Mouse (Mus musculus) heart, adult 8-10 months (tissue): ENCODE results near the gene Gm4981. TPM values are rescaled to one million over a fixed set of nuclear protein-coding genes. Genes with fewer than 3 reads are reported as not detected.
"Not testable (repeated sequence)": the region's sequence is repeated elsewhere in the genome, so short reads cannot be mapped to it uniquely, and the experiment has no call there.

Experiments used
- DNase-seq: peaks from one replicate; pipeline ENCODE4 v3.0.0; 2022; ENCODE audit warnings: low spot score
- total RNA-seq, 4 experiments: library from RNA; stranded (reverse); gene quantifications; 2 replicates each; pipeline ENCODE4 v1.2.4; 2022

Gene Gm4981
- not detected for total RNA-seq

- no peak for DNase-seq
Measured at GRCm38 (mm10) chr10:58236613-58237012, at the start of gene Gm4981. Gm4981 (minus strand) TSS chr10:58236701.

- DNase-seq = no peak
Measured at GRCm38 (mm10) chr10:58282238-58282637, 45.7 kb upstream of the Gm4981 start.

- no peak for DNase-seq
Measured at GRCm38 (mm10) chr10:58258466-58258865, 22.0 kb upstream of the Gm4981 start.

DNA sequence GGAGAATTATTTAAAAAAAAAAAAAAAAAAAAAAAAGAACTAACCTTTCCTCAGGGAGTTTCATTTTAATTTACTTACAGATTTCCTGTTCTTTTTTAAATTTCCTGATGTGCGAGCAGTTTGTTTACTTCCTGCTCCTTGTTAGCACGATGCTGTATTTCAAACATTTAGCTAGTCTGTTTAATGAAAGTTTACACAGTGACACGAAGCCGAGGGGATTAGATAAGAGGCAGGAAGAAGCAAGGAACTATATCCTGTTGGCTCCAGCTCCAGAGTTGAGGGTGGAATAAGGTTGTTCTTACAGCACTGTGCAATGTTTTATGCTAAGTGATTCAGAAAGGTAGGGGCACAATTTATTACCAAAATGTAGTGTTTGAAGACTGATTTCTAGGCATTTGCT is 19.5 kb upstream of the Gm4981 start:
- DNase-seq = no peak

DNA sequence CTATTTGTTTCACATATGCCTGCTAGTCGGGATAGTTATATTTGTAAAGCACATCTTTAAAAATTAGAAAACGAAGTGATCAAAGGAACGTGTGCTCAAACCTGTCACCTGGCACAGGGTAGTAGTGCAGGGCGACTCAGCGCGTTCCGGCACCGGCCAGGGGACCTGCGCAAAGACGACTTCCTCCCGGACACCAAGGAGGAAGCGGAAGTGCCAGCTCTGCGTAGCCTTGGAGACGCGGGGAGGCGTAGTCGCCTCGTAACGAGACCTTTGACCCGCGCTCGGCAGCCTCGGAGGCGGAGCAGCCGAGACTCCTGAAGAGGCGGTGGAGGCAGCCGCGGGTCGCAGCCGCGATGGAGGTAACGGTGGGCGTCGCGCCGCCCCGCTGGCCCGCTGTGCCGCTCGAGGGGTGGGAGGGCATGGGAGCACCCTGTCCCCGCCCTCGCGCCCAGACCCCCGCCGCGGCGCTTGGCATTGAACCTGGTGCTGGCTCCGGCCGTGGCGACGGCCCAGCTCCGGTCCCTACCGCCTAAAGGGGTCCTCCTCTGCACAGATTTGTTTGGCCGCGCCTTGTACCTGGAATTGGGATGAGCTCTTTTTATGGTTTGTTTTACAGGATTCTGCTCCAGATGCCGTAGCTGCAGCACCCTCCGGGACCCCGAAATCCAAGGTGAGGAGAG is 18.9 kb upstream of the Gm4981 start, which contains the start of gene Gcc2:
Gcc2 (plus strand) TSS at position 285 of the 680 bp plus-strand sequence.
- DNase-seq = peak; percentile 93

DNA sequence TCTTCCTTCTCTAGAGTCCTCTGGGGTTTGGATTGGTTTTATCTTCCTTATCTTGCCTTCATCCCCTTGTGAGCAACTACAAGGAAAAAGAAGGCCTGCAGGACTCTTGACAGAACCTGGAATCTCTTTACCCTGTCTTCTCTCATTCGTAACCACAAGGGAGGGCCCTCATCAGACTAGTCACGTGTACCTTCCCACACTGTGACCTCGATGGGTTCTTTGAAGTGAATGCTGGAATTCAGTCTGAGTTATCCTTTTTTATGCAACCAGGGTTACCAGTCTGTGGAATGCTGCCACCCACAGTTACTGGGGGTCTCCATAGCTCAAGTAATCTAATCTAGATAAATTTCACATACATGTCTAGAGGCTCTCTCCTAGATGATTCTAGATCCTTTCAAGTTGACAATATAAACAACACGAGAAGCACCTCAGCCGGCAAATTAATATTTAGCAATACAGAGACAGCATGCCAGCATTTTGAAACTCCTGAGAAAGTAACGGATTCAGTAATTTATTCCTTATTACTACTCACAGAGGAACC is 18.2 kb upstream of the Gm4981 start:
- no peak for DNase-seq

GRCm38 (mm10) chr10:58249535-58249934 is 13.0 kb upstream of the Gm4981 start:
- no peak for DNase-seq

DNA sequence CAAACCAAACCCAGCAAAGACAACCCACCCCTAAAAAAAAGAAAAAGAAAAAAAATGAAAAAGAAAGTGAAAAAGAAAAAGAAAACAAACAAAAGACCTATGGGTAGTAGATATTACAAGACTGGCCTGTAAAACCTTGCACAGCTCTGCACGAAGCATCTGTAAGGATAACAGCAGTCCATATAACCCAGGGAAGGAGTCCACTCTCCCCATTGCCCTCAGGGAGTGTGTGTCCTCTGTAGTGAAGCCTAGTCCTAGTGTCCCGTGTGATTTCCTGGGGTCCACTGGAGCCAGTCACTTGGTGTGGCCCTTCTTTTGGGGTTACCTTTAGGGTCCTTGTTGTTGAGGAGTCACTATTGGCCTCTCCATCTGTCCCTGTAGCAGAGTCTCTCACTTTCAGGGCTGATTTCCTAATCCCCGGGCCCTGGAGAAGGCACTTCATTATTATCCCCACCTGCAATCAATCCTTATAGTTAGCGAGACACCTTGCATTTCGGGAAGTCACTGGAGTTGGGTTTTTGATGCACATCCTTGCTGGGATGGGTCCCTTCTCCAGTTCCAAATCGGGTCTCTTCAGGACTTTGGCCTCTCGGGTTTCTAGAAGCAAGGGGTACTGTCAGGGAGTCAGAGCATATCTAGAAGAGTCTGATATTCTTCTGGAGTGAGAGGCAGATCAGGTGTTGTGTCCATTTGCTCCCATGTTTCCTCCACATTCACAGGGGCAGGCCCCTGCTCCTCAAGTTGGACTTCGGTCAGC is 2.7 kb upstream of the Gm4981 start:
- not testable (repeated sequence) for DNase-seq

DNA sequence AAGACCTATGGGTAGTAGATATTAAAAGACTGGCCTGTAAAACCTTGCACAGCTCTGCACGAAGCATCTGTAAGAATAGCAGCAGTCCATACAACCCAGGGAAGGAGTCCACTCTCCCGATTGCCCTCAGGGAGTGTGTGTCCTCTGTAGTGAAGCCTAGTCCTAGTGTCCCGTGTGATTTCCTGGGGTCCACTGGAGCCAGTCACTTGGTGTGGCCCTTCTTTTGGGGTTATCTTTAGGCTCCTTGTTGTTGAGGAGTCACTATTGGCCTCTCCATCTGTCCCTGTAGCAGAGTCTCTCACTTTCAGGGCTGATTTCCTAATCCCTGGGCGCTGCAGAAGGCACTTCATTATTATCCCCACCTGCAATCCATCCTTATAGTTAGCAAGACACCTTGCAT is 1.5 kb downstream of the Gm4981 start:
- DNase-seq = not testable (repeated sequence)

- not testable (repeated sequence) for DNase-seq
Measured at GRCm38 (mm10) chr10:58233740-58234121, 2.8 kb downstream of the Gm4981 start.

DNA sequence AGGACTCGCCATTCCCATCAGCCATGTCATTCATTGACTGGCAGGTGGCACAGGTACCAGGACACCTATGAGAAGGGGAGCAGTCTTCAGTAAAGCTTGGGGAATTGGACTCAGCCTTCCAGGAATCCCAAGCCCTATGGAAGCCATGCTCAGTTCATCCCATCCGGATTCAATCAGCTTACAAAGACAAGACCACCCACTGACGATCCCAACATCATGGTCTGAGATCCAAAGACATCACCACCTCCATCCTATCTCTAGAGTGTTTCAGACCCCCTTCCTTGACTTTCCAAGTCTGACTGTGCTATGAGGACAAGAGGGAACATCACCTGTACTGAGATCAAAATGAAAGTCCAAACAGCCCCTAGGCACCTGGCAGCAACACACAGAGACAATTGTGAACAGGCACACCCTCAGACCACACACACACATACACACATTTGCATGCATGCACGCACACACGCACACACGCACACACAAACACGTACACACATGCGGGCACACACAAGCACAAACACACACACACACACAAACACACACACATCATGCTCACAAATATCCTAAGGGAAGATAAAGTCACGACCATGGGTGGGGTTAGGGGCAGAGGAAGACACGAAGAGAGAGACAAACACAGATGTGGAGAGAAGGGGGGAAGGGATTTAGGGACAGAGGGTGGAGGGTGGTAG is 3.3 kb downstream of the Gm4981 start:
- not testable (repeated sequence) for DNase-seq

- DNase-seq = not testable (repeated sequence)
Measured at GRCm38 (mm10) chr10:58232641-58232969, 3.9 kb downstream of the Gm4981 start, which contains the start of gene Duxf3. Duxf3 (minus strand) TSS chr10:58232675.

DNA sequence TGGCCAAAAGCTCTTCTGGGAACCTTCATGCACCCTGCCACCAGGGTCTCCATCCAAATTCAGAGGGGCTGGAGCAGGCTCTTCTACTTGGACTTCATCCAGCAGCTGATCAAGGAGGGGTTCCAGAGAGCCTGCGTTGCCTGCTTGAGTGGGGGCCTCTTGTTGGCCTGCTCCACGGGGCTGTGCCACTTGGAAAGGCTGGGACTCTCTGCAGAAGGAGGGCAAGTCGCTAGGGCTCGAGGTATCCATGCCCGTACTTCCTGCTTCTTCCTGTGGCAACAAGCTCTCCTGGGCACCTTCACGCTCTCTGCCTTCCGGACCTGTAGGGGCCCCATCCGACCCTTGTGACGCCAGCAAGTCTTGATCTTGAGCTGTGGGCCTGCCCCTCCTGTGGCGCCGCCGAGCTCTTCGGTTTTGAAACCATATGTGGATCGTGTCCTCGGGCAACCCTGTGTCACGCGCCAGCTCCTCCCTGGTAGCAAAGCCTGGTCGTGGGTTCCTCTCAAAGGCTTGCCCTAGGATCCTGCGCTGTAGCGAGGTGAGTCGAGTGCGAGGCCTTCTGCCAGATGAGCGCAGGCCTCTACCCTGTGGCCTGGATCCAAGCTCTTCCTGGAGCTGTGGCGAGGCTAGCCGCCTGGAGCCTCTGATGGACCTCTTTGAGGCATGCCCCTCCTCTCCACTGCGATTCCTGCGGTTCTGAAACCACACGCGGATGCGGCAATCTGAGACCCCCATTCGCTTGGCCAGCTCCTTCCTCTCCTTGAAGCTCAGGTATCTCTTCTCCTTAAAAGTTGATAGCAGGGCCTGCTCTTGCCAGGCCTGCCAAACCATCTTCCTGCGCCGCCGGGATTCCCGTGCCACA is 4.5 kb downstream of the Gm4981 start:
- peak; percentile 71 for DNase-seq

DNA sequence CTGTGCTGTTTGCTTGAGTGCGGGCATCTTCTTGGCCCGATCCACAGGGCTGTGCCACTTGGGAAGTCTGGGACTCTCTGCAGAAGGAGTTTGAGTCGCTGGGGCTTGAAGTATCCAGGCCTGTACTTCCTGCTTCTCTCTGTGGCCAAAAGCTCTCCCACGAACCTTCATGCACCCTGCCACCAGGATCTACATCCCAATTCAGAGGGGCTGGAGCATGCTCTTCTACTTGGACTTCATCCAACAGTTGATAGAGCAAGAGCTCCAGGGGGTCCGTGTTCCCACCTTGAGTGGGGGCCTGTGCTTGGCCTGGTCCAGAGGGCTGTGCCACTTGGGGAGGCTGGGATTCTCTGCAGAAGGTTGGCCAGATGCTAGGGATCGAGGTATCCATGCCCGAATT is 5.4 kb downstream of the Gm4981 start:
- not testable (repeated sequence) for DNase-seq

DNA sequence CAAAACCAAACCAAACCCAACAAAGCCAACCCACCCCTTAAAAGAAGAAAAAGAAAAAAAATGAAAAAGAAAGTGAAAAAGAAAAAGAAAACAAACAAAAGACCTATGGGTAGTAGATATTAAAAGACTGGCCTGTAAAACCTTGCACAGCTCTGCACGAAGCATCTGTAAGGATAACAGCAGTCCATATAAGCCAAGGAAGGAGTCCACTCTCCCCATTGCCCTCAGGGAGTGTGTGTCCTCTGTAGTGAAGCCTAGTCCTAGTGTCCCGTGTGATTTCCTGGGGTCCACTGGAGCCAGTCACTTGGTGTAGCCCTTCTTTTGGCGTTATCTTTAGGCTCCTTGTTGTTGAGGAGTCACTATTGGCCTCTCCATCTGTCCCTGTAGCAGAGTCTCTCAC is 6.5 kb downstream of the Gm4981 start:
- not testable (repeated sequence) for DNase-seq

DNA sequence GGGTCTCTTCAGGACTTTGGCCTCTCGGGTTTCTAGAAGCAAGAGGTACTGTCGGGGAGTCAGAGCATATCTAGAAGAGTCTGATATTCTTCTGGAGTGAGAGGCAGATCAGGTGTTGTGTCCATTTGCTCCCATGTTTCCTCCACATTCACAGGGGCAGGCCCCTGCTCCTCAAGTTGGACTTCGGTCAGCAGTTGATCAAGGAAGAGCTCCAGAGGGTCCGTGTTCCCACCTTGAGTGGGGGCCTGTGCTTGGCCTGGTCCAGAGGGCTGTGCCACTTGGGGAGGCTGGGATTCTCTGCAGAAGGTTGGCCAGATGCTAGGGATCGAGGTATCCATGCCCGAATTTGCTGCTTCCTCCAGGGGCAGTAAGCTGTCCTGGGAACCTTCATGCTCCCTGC is 8.7 kb downstream of the Gm4981 start:
- DNase-seq = not testable (repeated sequence)

DNA sequence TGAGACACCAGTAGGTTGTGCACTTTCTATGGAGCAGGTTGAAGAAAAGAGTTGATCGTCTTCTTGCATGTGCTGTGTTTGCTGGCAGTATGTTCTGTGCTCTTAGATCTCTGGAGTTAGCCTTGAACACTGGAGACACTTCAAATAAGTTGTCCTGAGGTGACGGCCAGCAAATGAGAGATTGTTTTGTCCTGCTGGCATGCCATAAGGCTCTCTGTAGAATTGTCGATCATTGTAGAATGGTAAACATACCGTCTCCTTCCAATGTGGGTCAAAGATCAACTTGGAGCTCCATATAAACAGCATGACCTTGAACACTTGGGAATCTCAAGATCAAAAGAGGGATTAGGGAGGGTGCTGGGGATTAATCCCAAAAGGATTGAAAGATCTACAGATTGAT is 10.1 kb downstream of the Gm4981 start:
- DNase-seq = not testable (repeated sequence)

- not testable (repeated sequence) for DNase-seq
Measured at GRCm38 (mm10) chr10:58224827-58225785, 11.4 kb downstream of the Gm4981 start, which contains the start of gene AW822073. AW822073 (minus strand) TSS chr10:58224930.

- DNase-seq = not testable (repeated sequence)
Measured at GRCm38 (mm10) chr10:58223972-58224805, 12.3 kb downstream of the Gm4981 start.
